Comparison of ENCODE assay signal across 35 mouse cellular contexts in the genomic region with DNA sequence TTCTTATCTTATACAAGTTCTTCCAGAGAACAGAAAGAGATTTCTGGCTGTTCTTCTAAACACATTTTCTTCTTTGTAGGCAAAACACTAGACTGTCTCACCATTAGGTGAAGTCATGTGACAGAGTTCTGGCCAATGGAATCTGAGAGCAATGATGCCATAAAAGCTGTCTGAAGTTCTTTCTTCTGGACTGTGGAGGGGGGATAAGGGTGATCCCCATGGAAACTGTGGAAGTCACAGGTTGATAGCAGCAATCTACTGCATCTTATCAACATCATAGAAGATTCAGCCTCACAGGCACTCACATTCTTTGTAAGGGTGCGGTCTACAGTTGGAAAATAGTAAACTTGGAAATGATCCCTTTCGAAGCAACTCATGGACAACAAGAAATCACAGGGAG. TPM values are rescaled to one million over a fixed set of nuclear protein-coding genes. Genes with fewer than 3 reads are reported as not detected.
DNase-seq lines count a peak whose midpoint lies in the region; ATAC-seq and TF ChIP-seq lines count a peak whose summit lies in the region.
"Had no signal": no experiment of that assay in that cellular context is flagged by ENCODE, and none has a peak within 500 bp of the region (broad histone marks: within the 10 kb centered on the region; RNA-seq: fewer than 3 reads in every experiment).

TSS of gene 4930522H14Rik (minus strand) at position 187 of the 400 bp plus-strand sequence.

- ATAC-seq in heart, embryonic 11.5 days (replicated peaks; ENCODE audit: insufficient number of reproducible peaks, low FRiP score, low TSS enrichment): no peak
- no peak for ATAC-seq in midbrain, embryonic 11.5 days (ENCODE audit: low FRiP score)
- ATAC-seq in midbrain, postnatal 0 days (ENCODE audit: low FRiP score): no peak
- no peak for ATAC-seq in midbrain, embryonic 16.5 days
- ATAC-seq in stomach, postnatal 0 days (ENCODE audit: low FRiP score, low TSS enrichment): no peak
- ATAC-seq: intestine, postnatal 0 days; liver, postnatal 0 days; lung, postnatal 0 days; Patski had no signal

- no peak within 1 kb of the TSS for H3K4me3 ChIP-seq in heart, embryonic 11.5 days (ENCODE audit: low read depth, low read length)
- H3K4me3 ChIP-seq in midbrain, embryonic 11.5 days (ENCODE audit: low read depth, low read length): no peak within 1 kb of the TSS
- H3K4me3 ChIP-seq in midbrain, postnatal 0 days (ENCODE audit: low read depth, low read length): no peak within 1 kb of the TSS
- H3K4me3 ChIP-seq in midbrain, embryonic 16.5 days (ENCODE audit: low read depth, low read length): no peak within 1 kb of the TSS
- no peak within 1 kb of the TSS for H3K4me3 ChIP-seq in stomach, postnatal 0 days (ENCODE audit: low read depth, low read length)
- H3K4me3 ChIP-seq: embryonic facial prominence, embryonic 13.5 days; erythroblast, embryonic 14.5 days; heart, embryonic 10.5 days; limb, embryonic 12.5 days had no signal

- H3K4me1 ChIP-seq in heart, embryonic 11.5 days (ENCODE audit: control insufficient read depth, insufficient read depth, low read length): no peaks in the 10 kb centered on the region
- H3K4me1 ChIP-seq in midbrain, embryonic 11.5 days (ENCODE audit: control insufficient read depth, insufficient read depth, low read length): peaks cover 3% of the 10 kb centered on the region; the same call in 1 of the 2 replicates
- no peaks in the 10 kb centered on the region for H3K4me1 ChIP-seq in midbrain, postnatal 0 days (ENCODE audit: insufficient read depth, low read length)
- H3K4me1 ChIP-seq in midbrain, embryonic 16.5 days (ENCODE audit: control insufficient read depth, insufficient read depth, low read length): no peaks in the 10 kb centered on the region
- H3K4me1 ChIP-seq in stomach, postnatal 0 days (replicated peaks; ENCODE audit: control insufficient read depth, insufficient read depth): no peaks in the 10 kb centered on the region
- H3K4me1 ChIP-seq: embryonic facial prominence, embryonic 13.5 days; heart, embryonic 10.5 days; limb, embryonic 12.5 days had no signal

- H3K9ac ChIP-seq in heart, embryonic 11.5 days (ENCODE audit: low read depth, low read length): no peak within 1 kb of the TSS
- no peak within 1 kb of the TSS for H3K9ac ChIP-seq in midbrain, embryonic 11.5 days (ENCODE audit: low read length)
- no peak within 1 kb of the TSS for H3K9ac ChIP-seq in midbrain, postnatal 0 days (replicated peaks; ENCODE audit: low read length, poor library complexity, severe bottlenecking)
- H3K9ac ChIP-seq in midbrain, embryonic 16.5 days (ENCODE audit: low read depth, low read length): no peak within 1 kb of the TSS
- no peak within 1 kb of the TSS for H3K9ac ChIP-seq in stomach, postnatal 0 days (ENCODE audit: low read length)
- H3K9ac ChIP-seq: embryonic facial prominence, embryonic 13.5 days; limb, embryonic 12.5 days; liver, postnatal 0 days had no signal

- peak; percentile 56 for DNase-seq in heart, adult 11 months
- DNase-seq in midbrain, embryonic 11.5 days (ENCODE audit: low spot score, missing footprints): no peak
- no peak for DNase-seq in midbrain, postnatal 0 days (ENCODE audit: low spot score)
- peak; percentile 59 for DNase-seq in R1 (ENCODE audit: low read depth, low spot score)
- DNase-seq in stomach, postnatal 0 days (ENCODE audit: low spot score): no peak
- no peak for DNase-seq in cerebellum, adult 9-10 months
- DNase-seq: adrenal gland, adult 2 months; cerebellum, adult 11-12 months; cerebellum, postnatal 25 days; embryo, embryonic 11 days; kidney, postnatal 36 days; layer of hippocampus, postnatal 36 days; liver, postnatal 0 days; right cerebral cortex, postnatal 14 days; thymus, postnatal 36 days had no signal

- H3K36me3 ChIP-seq in heart, embryonic 11.5 days (ENCODE audit: control insufficient read depth, insufficient read depth, low read length): no peaks in the 10 kb centered on the region
- no peaks in the 10 kb centered on the region for H3K36me3 ChIP-seq in midbrain, embryonic 11.5 days (ENCODE audit: control insufficient read depth, insufficient read depth, low read length)
- H3K36me3 ChIP-seq in midbrain, postnatal 0 days (ENCODE audit: insufficient read depth, low read length): no peaks in the 10 kb centered on the region
- H3K36me3 ChIP-seq in midbrain, embryonic 16.5 days (ENCODE audit: control insufficient read depth, insufficient read depth, low read length): no peaks in the 10 kb centered on the region
- no peaks in the 10 kb centered on the region for H3K36me3 ChIP-seq in stomach, postnatal 0 days (ENCODE audit: control insufficient read depth, insufficient read depth, low read length)
- H3K36me3 ChIP-seq: embryonic facial prominence, embryonic 13.5 days; G1E; heart, embryonic 10.5 days; limb, embryonic 12.5 days had no signal

- TF ChIP-seq CTCF in midbrain, postnatal 0 days (IDR thresholded peaks at IDR 0.05): no peak
- TF ChIP-seq CTCF in stomach, postnatal 0 days (IDR thresholded peaks at IDR 0.05; ENCODE audit: low read depth): no peak

- no peak for TF ChIP-seq EP300 in stomach, postnatal 0 days (optimal IDR thresholded peaks at IDR 0.05)

- WGBS in heart, embryonic 11.5 days (ENCODE audit: insufficient replicate concordance): 84% methylated on average over 2 of the region's 2 CpGs
- WGBS in midbrain, embryonic 11.5 days: 100% methylated on average over 2 of the region's 2 CpGs
- WGBS in midbrain, postnatal 0 days: 99% methylated on average over 2 of the region's 2 CpGs
- 100% methylated on average over 2 of the region's 2 CpGs for WGBS in midbrain, embryonic 16.5 days
- WGBS in stomach, postnatal 0 days: 94% methylated on average over 2 of the region's 2 CpGs

- no peak within 1 kb of the TSS for H3K27ac ChIP-seq in heart, embryonic 11.5 days (ENCODE audit: low read depth, low read length)
- no peak within 1 kb of the TSS for H3K27ac ChIP-seq in midbrain, embryonic 11.5 days (ENCODE audit: low read depth, low read length)
- no peak within 1 kb of the TSS for H3K27ac ChIP-seq in midbrain, postnatal 0 days (ENCODE audit: low read depth, low read length)
- H3K27ac ChIP-seq in midbrain, embryonic 16.5 days (ENCODE audit: low read length): no peak within 1 kb of the TSS
- no peak within 1 kb of the TSS for H3K27ac ChIP-seq in stomach, postnatal 0 days (replicated peaks)
- H3K27ac ChIP-seq: embryonic facial prominence, embryonic 13.5 days; heart, embryonic 10.5 days; limb, embryonic 12.5 days; macrophage had no signal

- H3K27me3 ChIP-seq in heart, embryonic 11.5 days (ENCODE audit: control insufficient read depth, insufficient read depth, low read length): no peaks in the 10 kb centered on the region
- no peaks in the 10 kb centered on the region for H3K27me3 ChIP-seq in midbrain, embryonic 11.5 days (ENCODE audit: control insufficient read depth, insufficient read depth, low read length)
- no peaks in the 10 kb centered on the region for H3K27me3 ChIP-seq in midbrain, postnatal 0 days (ENCODE audit: insufficient read depth, low read length)
- H3K27me3 ChIP-seq in midbrain, embryonic 16.5 days (ENCODE audit: control insufficient read depth, insufficient read depth, low read depth, low read length): no peaks in the 10 kb centered on the region
- no peaks in the 10 kb centered on the region for H3K27me3 ChIP-seq in stomach, postnatal 0 days (ENCODE audit: control insufficient read depth, insufficient read depth, low read length)
- H3K27me3 ChIP-seq: embryonic facial prominence, embryonic 13.5 days; limb, embryonic 12.5 days had no signal

- no peak within 1 kb of the TSS for H3K4me2 ChIP-seq in heart, embryonic 11.5 days
- H3K4me2 ChIP-seq in midbrain, embryonic 11.5 days: peak within 1 kb of the TSS; percentile 19; the same call in 1 of the 2 replicates
- no peak within 1 kb of the TSS for H3K4me2 ChIP-seq in midbrain, postnatal 0 days (ENCODE audit: low read depth, low read length, poor library complexity, severe bottlenecking)
- 0 out of 2 replicates have a peak within 1 kb of the TSS, but pooled peaks have one; percentile 16 for H3K4me2 ChIP-seq in midbrain, embryonic 16.5 days (ENCODE audit: low read length)
- no peak within 1 kb of the TSS for H3K4me2 ChIP-seq in stomach, postnatal 0 days (replicated peaks; ENCODE audit: low read depth)
- H3K4me2 ChIP-seq: embryonic facial prominence, embryonic 13.5 days; limb, embryonic 12.5 days; liver, embryonic 11.5 days had no signal

- no peaks in the 10 kb centered on the region for H3K9me3 ChIP-seq in heart, embryonic 11.5 days (replicated peaks; ENCODE audit: control insufficient read depth, low read length)
- H3K9me3 ChIP-seq in midbrain, embryonic 11.5 days (ENCODE audit: control insufficient read depth, low read length): no peaks in the 10 kb centered on the region
- H3K9me3 ChIP-seq in midbrain, postnatal 0 days (ENCODE audit: low read length): no peaks in the 10 kb centered on the region
- H3K9me3 ChIP-seq in midbrain, embryonic 16.5 days (replicated peaks; ENCODE audit: control insufficient read depth, low read length, poor library complexity, severe bottlenecking): no peaks in the 10 kb centered on the region
- no peaks in the 10 kb centered on the region for H3K9me3 ChIP-seq in stomach, postnatal 0 days (ENCODE audit: control insufficient read depth, low read length)
- H3K9me3 ChIP-seq: embryonic facial prominence, embryonic 13.5 days; G1E; heart, embryonic 10.5 days; limb, embryonic 12.5 days had no signal

RNA-seq across cellular contexts. Expression of gene 4930522H14Rik, which starts in this region (rescaled TPM):
- not detected in 2 replicates for polyA plus RNA-seq in heart, embryonic 11.5 days (2014; fragmentation: Nextera tagmentation; extraction: Ambion mirVana)
- not detected in 2 replicates for polyA plus RNA-seq in midbrain, embryonic 11.5 days (2014; fragmentation: Nextera tagmentation; extraction: Ambion mirVana)
- total RNA-seq in midbrain, postnatal 0 days (2014; rRNA removed): not detected in 2 replicates
- not detected in 2 replicates for polyA plus RNA-seq in midbrain, postnatal 0 days (2015; fragmentation: Nextera tagmentation; extraction: Ambion mirVana)
- polyA plus RNA-seq in midbrain, embryonic 16.5 days (2015; fragmentation: Nextera tagmentation; extraction: Ambion mirVana): not detected in 2 replicates
- not detected in 2 replicates for polyA plus RNA-seq in stomach, postnatal 0 days (2015; fragmentation: Nextera tagmentation; extraction: Ambion mirVana)
- total RNA-seq: adrenal gland, adult 2 months; adrenal gland, postnatal 4 days; gastrocnemius, adult 8-10 months; layer of hippocampus, adult 8-10 months; layer of hippocampus, postnatal 36 days; left cerebral cortex, postnatal 10 days had no signal
- polyA plus RNA-seq: adrenal gland, adult 2 months; embryonic facial prominence, embryonic 13.5 days; erythroblast, embryonic 14.5 days; frontal cortex, adult 2 months; G1E; gonadal fat pad, adult 2 months; heart, embryonic 10.5 days; heart, postnatal 0 days; intestine, postnatal 0 days; kidney, embryonic 14.5 days; limb, embryonic 12.5 days; liver, embryonic 11.5 days; liver, postnatal 0 days; lung, postnatal 0 days; macrophage; Patski had no signal

Comparison
In these comparisons a context has a peak if more than half of its experiments do, and no peak if none do; other contexts are left out.
1. H3K4me2 ChIP-seq: peak in midbrain, embryonic 11.5 days (single experiment) and midbrain, embryonic 16.5 days (single experiment); none in heart, embryonic 11.5 days (single experiment), midbrain, postnatal 0 days (single experiment) and stomach, postnatal 0 days (single experiment).
2. DNase-seq: peak in heart, adult 11 months (single experiment) and R1 (single experiment); none in midbrain, embryonic 11.5 days (single experiment), midbrain, postnatal 0 days (single experiment), stomach, postnatal 0 days (single experiment) and cerebellum, adult 9-10 months (single experiment).